In the genomic region with DNA sequence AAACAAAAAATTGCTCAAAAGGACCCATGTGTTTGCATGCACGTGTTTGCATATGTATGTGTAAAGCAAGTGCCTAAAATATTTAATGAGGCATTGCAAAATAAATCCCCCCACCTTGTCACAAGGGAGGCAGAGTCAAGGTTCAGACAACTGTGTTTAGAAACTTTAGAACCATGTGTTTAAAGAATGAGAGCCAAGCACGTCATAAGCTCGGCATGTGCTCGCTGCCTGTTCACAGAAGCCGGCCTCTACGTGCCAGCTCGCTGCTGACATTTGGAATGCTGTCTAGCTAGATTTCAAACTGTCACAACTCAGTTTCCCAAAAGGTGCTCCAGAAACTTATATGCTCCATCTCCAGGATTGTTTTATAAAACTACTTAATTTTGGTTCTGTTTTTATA, we compare ENCODE assay signal across 7 mouse cellular contexts. TPM values are rescaled to one million over a fixed set of nuclear protein-coding genes. Genes with fewer than 3 reads are reported as not detected.
DNase-seq lines count a peak whose midpoint lies in the region; ATAC-seq and TF ChIP-seq lines count a peak whose summit lies in the region.

No protein-coding gene starts in this region.

- H3K27me3 ChIP-seq in stomach, postnatal 0 days (ENCODE audit: control insufficient read depth, insufficient read depth, low read length) = no peaks in the 10 kb centered on the region

- H3K9ac ChIP-seq in stomach, postnatal 0 days (ENCODE audit: low read length) = no peak overlapping the region

- no peak overlapping the region for H3K27ac ChIP-seq in stomach, postnatal 0 days (replicated peaks)

- H3K36me3 ChIP-seq in stomach, postnatal 0 days (ENCODE audit: control insufficient read depth, insufficient read depth, low read length) = no peaks in the 10 kb centered on the region

- TF ChIP-seq EP300 in stomach, postnatal 0 days (optimal IDR thresholded peaks at IDR 0.05) = no peak

- 9% methylated on average over 7 of the region's 7 CpGs for WGBS in stomach, postnatal 0 days

- H3K4me2 ChIP-seq in stomach, postnatal 0 days (replicated peaks; ENCODE audit: low read depth) = no peak overlapping the region

- H3K4me1 ChIP-seq in stomach, postnatal 0 days (replicated peaks; ENCODE audit: control insufficient read depth, insufficient read depth) = no peaks in the 10 kb centered on the region

- no peaks in the 10 kb centered on the region for H3K9me3 ChIP-seq in stomach, postnatal 0 days (ENCODE audit: control insufficient read depth, low read length)

- DNase-seq in urinary bladder, postnatal 14 days (ENCODE audit: low spot score) = peak; percentile 46
- no peak for DNase-seq in urinary bladder, adult 2 months (ENCODE audit: low spot score)
- peak; percentile 65 for DNase-seq in gastrocnemius, postnatal 25 days
- peak; percentile 6 to 40 for DNase-seq in kidney, postnatal 25 days
- DNase-seq in stomach, postnatal 0 days (ENCODE audit: low spot score) = peak; percentile 57
- DNase-seq in frontal cortex, postnatal 14 days (ENCODE audit: low spot score in 2 of 2) = no peak

- TF ChIP-seq CTCF in stomach, postnatal 0 days (IDR thresholded peaks at IDR 0.05; ENCODE audit: low read depth) = no peak

- peak; percentile 53; the same call in 1 of the 2 replicates for ATAC-seq in stomach, postnatal 0 days (ENCODE audit: low FRiP score, low TSS enrichment)
- no peak for ATAC-seq in CD4-positive, CD25-positive, alpha-beta regulatory T cell, adult 4 months

- no peak overlapping the region for H3K4me3 ChIP-seq in stomach, postnatal 0 days (ENCODE audit: low read depth, low read length)

RNA-seq across cellular contexts. Expression of a gene that starts 27.5 kb away (rescaled TPM):
- 91.0 and 96.7 TPM in 2 replicates for polyA plus RNA-seq in urinary bladder, adult 2 months (2012; rRNA removed)
- total RNA-seq in gastrocnemius, postnatal 25 days (2021) = 100 to 1,000 TPM; 358 to 461 TPM
- polyA plus RNA-seq in stomach, postnatal 0 days (2015; fragmentation: Nextera tagmentation; extraction: Ambion mirVana) = 124 and 128 TPM in 2 replicates
- 10 to 100 TPM; 38.0 to 43.4 TPM for polyA plus RNA-seq in CD4-positive, CD25-positive, alpha-beta regulatory T cell, adult 4 months (2017; shearing (Covaris generic))

Comparison
In these comparisons a context has a peak if more than half of its experiments do, and no peak if none do; other contexts are left out.
1. DNase-seq: peak in urinary bladder, postnatal 14 days (single experiment), gastrocnemius, postnatal 25 days (single experiment), kidney, postnatal 25 days (2 of 2) and stomach, postnatal 0 days (single experiment); none in urinary bladder, adult 2 months (single experiment) and frontal cortex, postnatal 14 days (0 of 2).